Mouse (Mus musculus): ENCODE results near the gene Smarcd1. TPM values are rescaled to one million over a fixed set of nuclear protein-coding genes. Genes with fewer than 3 reads are reported as not detected.

Smarcd1 gene
- polyA plus RNA-seq, 1 experiment, result 24.7 TPM

GRCm38 (mm10) chr15:99740229-99740628 is 38.3 kb downstream of the Smarcd1 start:
- WGBS, result 87% methylated on average over 4 of the region's 4 CpGs

GRCm38 (mm10) chr15:99754204-99754603 is 52.3 kb downstream of the Smarcd1 start:
- no peak for TF ChIP-seq CTCF (IDR thresholded peaks at IDR 0.05; ENCODE audit: extremely low read depth, insufficient read depth, insufficient read length, insufficient replicate concordance)
- no peak for TF ChIP-seq POLR2A (IDR thresholded peaks at IDR 0.05; ENCODE audit: low read depth, low read length)
- no peak for DNase-seq (ENCODE audit: low read depth in 1 of 2, low spot score in 2 of 2)
- Histone ChIP-seq H3K27ac (ENCODE audit: insufficient read depth, low read length) (no peak overlapping the region), H3K27me3 (ENCODE audit: control insufficient read depth, insufficient read depth, low read length) (no peaks in the 10 kb centered on the region), H3K4me1 (ENCODE audit: control insufficient read depth, insufficient read depth, insufficient read length) (no peaks in the 10 kb centered on the region), H3K36me3 (ENCODE audit: control insufficient read depth, insufficient read depth, low read length) (no peaks in the 10 kb centered on the region; the same call in 1 of the 2 replicates), H3K4me3 (ENCODE audit: extremely low read depth, insufficient read depth, insufficient read length) (no peak overlapping the region)
- 86% methylated on average over 3 of the region's 3 CpGs for WGBS

More at GRCm38 (mm10) chr15:99740229-99740628, 38.3 kb downstream of the Smarcd1 start:
- TF ChIP-seq POLR2A (IDR thresholded peaks at IDR 0.05; ENCODE audit: low read depth, low read length) (no peak), CTCF (IDR thresholded peaks at IDR 0.05; ENCODE audit: extremely low read depth, insufficient read depth, insufficient read length, insufficient replicate concordance) (no peak)
- DNase-seq (ENCODE audit: low read depth in 1 of 2, low spot score in 2 of 2), result no peak
- no peak overlapping the region for H3K27ac ChIP-seq (ENCODE audit: insufficient read depth, low read length)
- no peak overlapping the region for H3K4me3 ChIP-seq (ENCODE audit: extremely low read depth, insufficient read depth, insufficient read length)
- no peaks in the 10 kb centered on the region for H3K4me1 ChIP-seq (ENCODE audit: control insufficient read depth, insufficient read depth, insufficient read length)
- peaks cover 33% of the 10 kb centered on the region for H3K36me3 ChIP-seq (ENCODE audit: control insufficient read depth, insufficient read depth, low read length)
- H3K27me3 ChIP-seq (ENCODE audit: control insufficient read depth, insufficient read depth, low read length), result no peaks in the 10 kb centered on the region

Other genes with a start within 250 kb of the Smarcd1 start
- 10.9 and 11.5 TPM in 2 replicates for gene Nckap5l, start 244.4 kb upstream of the Smarcd1 start, polyA plus RNA-seq (2012; rRNA removed)
- gene Bcdin3d, start 227.4 kb upstream of the Smarcd1 start, polyA plus RNA-seq (2012; rRNA removed), result 5.1 and 7.4 TPM in 2 replicates
- gene Faim2, start 174.0 kb upstream of the Smarcd1 start, polyA plus RNA-seq (2012; rRNA removed), result 0.06 TPM in 1 of 2 replicates, not detected in the other
- gene Aqp2, start 123.1 kb upstream of the Smarcd1 start, polyA plus RNA-seq (2012; rRNA removed), result 0.05 and 0.08 TPM in 2 replicates
- gene Aqp5, start 111.3 kb upstream of the Smarcd1 start, polyA plus RNA-seq (2012; rRNA removed), result 0.27 and 0.74 TPM in 2 replicates
- gene Aqp6, start 100.7 kb upstream of the Smarcd1 start, polyA plus RNA-seq (2012; rRNA removed), result not detected in 2 replicates
- gene Racgap1, start 50.5 kb upstream of the Smarcd1 start, polyA plus RNA-seq (2012; rRNA removed), result 12.7 and 15.7 TPM in 2 replicates
- 1.3 and 2.0 TPM in 2 replicates for gene Asic1, start 31.8 kb upstream of the Smarcd1 start, polyA plus RNA-seq (2012; rRNA removed)
- 0.80 and 1.0 TPM in 2 replicates for gene Gm17349, start 3.4 kb downstream of the Smarcd1 start, polyA plus RNA-seq (2012; rRNA removed)
- 5.3 and 8.5 TPM in 2 replicates for gene Gpd1, start 15.4 kb downstream of the Smarcd1 start, polyA plus RNA-seq (2012; rRNA removed)
- gene Cox14, start 23.5 kb downstream of the Smarcd1 start, polyA plus RNA-seq (2012; rRNA removed), result 109 and 168 TPM in 2 replicates
- gene Cers5, start 70.8 kb downstream of the Smarcd1 start, polyA plus RNA-seq (2012; rRNA removed), result 27.2 and 30.0 TPM in 2 replicates
- 7.7 and 7.8 TPM in 2 replicates for gene Lima1, start 173.3 kb downstream of the Smarcd1 start, polyA plus RNA-seq (2012; rRNA removed)

All from spleen, adult 2 months (tissue).